Mouse (Mus musculus) ES-Bruce4 (cell line): ENCODE results near the gene Stk17b.

ENCODE experiments used
- CTCF ChIP-seq: IDR thresholded peaks from one replicate; pipeline ENCODE4 v1.8.1; 2011; ENCODE audit warnings: low read depth, low read length
- EP300 ChIP-seq: IDR thresholded peaks from 2 replicates; pipeline ENCODE4 v1.6.1; 2011; ENCODE audit warnings: low read depth, low read length; ENCODE audit not compliant: insufficient read depth
- POLR2A ChIP-seq: IDR thresholded peaks from one replicate; pipeline ENCODE4 v1.8.1; 2011; ENCODE audit warnings: low read length; ENCODE audit not compliant: insufficient read depth

DNA sequence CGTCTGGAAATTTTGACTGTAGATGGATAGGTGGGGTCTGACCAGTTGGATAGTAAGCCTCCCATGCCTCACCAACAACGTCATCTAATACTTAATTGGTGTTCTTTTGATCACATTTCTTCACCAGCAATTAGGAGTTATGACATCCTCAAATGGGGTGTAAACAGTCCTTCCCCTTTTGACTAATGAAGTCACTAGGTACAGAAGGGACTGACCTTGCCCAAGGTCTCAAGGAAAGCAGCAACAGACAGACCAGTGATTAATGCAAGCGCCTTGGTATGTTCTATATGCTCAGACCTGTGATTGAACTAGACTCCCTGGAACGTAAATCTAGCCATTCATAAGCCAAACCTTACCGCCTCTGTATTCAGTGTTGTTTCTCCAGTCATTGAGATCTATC lies 45.3 kb upstream of the Stk17b start:
- TF ChIP-seq POLR2A (no peak), CTCF (no peak), EP300 (no peak)
